Mouse (Mus musculus) A20 (cell line): ENCODE measurements around the gene Sema5a.

Source experiments
- DNase-seq: peaks from one replicate; pipeline ENCODE4 v3.0.0-alpha.2; 2011; ENCODE audit warnings: low read depth, low spot score

The Sema5a gene

GRCm38 (mm10) chr15:32254806-32255205 lies 10.2 kb downstream of the Sema5a start:
- no peak for DNase-seq

- DNase-seq = no peak
Measured at GRCm38 (mm10) chr15:32257340-32257739, 12.7 kb downstream of the Sema5a start.

- DNase-seq = no peak
Measured at GRCm38 (mm10) chr15:32257886-32258319, 13.3 kb downstream of the Sema5a start.

- no peak for DNase-seq
Measured at GRCm38 (mm10) chr15:32259362-32260096, 14.9 kb downstream of the Sema5a start.

- DNase-seq = no peak
Measured at GRCm38 (mm10) chr15:32260942-32261341, 16.3 kb downstream of the Sema5a start.

- DNase-seq = no peak
Measured at GRCm38 (mm10) chr15:32263651-32264050, 19.0 kb downstream of the Sema5a start.

GRCm38 (mm10) chr15:32264822-32265377 lies 20.3 kb downstream of the Sema5a start:
- no peak for DNase-seq

GRCm38 (mm10) chr15:32265378-32265934 lies 20.8 kb downstream of the Sema5a start:
- DNase-seq = no peak

GRCm38 (mm10) chr15:32266122-32266820 lies 21.7 kb downstream of the Sema5a start:
- DNase-seq = no peak

GRCm38 (mm10) chr15:32270106-32270505 lies 25.5 kb downstream of the Sema5a start:
- no peak for DNase-seq

GRCm38 (mm10) chr15:32273925-32274324 lies 29.3 kb downstream of the Sema5a start:
- DNase-seq = no peak

- DNase-seq = no peak
Measured at GRCm38 (mm10) chr15:32275020-32275419, 30.4 kb downstream of the Sema5a start.

- no peak for DNase-seq
Measured at GRCm38 (mm10) chr15:32278600-32278999, 34.0 kb downstream of the Sema5a start.

GRCm38 (mm10) chr15:32281374-32281773 lies 36.8 kb downstream of the Sema5a start:
- no peak for DNase-seq

- DNase-seq = no peak
Measured at GRCm38 (mm10) chr15:32284688-32285087, 40.1 kb downstream of the Sema5a start.

GRCm38 (mm10) chr15:32286296-32286695 lies 41.7 kb downstream of the Sema5a start:
- no peak for DNase-seq

- DNase-seq = no peak
Measured at GRCm38 (mm10) chr15:32288480-32288879, 43.9 kb downstream of the Sema5a start.

- DNase-seq = no peak
Measured at GRCm38 (mm10) chr15:32291000-32291399, 46.4 kb downstream of the Sema5a start.

- DNase-seq = no peak
Measured at GRCm38 (mm10) chr15:32296523-32296922, 51.9 kb downstream of the Sema5a start.

- DNase-seq = no peak
Measured at GRCm38 (mm10) chr15:32297266-32297665, 52.7 kb downstream of the Sema5a start.

- no peak for DNase-seq
Measured at GRCm38 (mm10) chr15:32298525-32298924, 53.9 kb downstream of the Sema5a start.

GRCm38 (mm10) chr15:32300991-32301390 lies 56.4 kb downstream of the Sema5a start:
- DNase-seq = no peak
